Mouse (Mus musculus): ENCODE results near the gene Lag3.
"Not testable (repeated sequence)": the region's sequence is repeated elsewhere in the genome, so short reads cannot be mapped to it uniquely, and the experiment has no call there.

The Lag3 gene

DNA sequence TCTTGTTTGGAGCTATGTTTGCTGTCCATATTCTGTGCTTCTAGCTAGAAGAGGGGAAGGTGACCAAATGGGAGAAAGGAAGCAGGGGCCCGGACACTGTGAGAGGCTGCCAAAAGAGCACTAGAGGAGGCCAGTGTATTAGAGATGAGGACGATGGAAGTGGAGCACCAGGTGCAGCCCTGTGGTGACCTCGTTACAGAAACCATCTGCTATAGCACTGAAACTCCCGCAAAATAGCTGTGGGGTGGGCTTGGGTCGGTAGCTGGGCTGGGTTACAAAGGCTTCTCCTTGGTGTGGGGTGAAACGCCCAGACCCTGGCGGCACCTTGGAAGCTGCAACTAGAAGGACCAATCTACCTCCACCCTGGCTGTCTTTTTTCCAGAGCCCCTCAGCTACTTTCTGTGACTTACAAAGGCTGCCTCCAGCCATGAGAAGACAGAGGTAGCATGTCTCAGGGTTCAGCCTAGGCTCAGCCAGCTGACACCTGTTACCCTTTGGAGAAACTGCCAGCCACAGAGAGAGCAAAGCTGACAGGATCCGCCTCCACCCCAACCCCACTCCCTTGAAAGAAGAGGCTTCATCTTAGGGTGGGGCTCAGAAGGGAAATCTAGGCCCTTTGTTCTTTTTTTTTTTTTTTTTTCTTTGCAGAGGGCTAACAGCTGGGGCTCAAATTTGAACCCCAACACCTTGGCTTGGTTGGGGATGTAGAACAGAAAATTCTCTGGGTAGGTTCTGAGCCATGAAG lies 11.3 kb downstream of the Lag3 start:
- DNase-seq: no peak

DNA sequence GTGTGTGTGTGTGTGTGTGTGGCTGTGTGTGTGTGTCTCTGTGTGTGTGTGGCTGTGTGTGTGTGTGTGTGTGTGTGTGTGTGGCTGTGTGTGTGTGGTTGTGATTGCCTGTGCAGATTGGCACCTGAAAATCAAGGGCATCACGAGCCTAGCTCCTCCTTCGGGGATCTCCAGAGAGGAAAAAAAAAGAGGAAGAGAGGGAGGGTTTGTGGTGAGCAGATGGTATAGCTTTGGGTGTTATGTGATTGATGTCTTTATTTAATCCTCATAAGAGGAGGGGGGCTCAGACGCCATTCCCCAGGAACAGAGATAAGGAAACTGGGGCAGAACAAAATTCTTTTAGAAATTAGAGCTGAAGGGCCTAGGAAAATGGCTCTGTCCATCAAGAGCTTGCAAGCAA lies 13.1 kb downstream of the Lag3 start:
- no peak for DNase-seq

DNA sequence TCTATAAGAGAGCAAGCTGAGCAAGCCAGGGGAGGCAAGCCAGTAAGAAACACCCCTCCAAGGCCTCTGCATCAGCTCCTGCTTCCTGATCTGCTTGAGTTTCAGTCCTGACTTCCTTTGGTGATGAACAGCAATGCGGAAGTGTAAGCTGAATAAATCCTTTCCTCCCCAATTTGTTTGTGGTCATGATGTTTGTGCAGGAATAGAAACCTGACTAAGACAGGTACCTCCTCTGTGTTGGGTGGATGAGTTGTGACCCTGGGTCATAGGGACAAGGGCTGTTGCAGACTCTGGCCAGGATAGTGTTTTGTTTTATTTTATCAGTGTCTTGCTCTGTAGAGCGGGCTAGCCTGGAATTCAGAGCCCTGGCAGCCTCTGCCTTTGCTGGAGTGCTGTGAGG lies 17.4 kb downstream of the Lag3 start:
- not testable (repeated sequence) for DNase-seq

GRCm38 (mm10) chr6:124890997-124891396 lies 20.5 kb downstream of the Lag3 start:
- no peak for DNase-seq

GRCm38 (mm10) chr6:124888555-124889125 lies 22.9 kb downstream of the Lag3 start:
- no peak for DNase-seq

DNA sequence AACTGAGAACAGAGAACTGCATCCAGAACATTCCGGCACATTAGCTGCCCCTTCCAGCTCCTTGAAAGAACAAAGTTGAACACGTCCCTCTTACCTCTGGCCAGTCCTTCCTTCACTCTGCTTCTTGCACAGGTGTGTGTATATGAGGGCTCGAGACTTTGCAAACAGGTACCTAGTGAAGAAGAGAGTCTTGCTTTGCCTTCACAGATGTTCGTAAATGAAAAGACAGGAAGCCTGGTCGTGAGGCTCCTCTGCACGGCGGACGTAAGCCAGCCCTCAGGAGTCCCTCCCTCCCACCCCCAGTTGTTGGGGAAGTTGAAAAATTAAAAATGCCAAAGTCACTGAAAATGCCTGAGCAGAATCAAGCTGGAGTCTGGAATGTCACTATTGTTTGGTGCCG lies 23.5 kb downstream of the Lag3 start, which contains the start of gene Cd4:
Gene Cd4, minus strand, starts transcription at position 236 of the 400 bp plus-strand sequence.
- DNase-seq: no peak

DNA sequence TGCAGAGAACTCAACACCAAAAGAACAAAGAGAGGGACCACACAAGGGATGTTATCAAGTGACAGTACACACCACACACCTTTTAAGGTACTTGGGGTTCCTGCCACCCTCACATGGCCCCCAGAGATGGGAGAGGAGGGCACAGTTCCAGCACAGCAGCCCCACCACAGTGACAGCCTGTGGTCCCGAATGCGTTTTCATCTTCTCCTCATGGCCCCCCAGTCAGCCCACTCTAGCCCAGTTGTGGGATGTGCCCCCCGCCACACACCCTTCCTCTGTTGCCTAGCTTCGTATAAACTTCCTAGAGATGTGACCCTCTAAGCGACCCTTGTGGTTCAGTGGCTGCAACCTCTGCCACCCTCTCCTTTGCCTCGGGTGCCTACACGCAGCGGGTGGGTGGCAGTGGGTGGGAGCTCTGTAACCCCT lies 25.5 kb downstream of the Lag3 start:
- no peak for DNase-seq

GRCm38 (mm10) chr6:124884714-124885500 lies 26.6 kb downstream of the Lag3 start:
- no peak for DNase-seq

DNA sequence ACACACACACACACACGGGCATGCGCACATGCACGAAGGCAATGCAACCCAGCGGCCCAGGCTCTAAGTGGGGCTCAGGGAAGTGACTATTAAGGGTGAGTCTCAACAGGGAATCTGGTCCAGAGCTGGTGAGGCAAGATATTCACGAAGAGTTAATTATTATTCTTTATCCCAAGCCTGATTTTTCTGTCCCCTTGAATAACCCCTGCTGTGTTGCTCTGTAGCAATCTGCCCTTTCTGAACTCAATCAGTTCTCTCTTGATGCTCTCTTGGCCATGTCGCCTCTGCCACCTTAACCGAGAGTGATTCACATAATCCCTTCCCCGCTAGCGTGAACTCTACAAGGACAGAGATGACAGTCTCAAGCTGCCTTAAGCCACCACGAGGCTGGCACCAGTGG lies 28.2 kb downstream of the Lag3 start:
- DNase-seq: no peak

- DNase-seq: no peak
Measured at GRCm38 (mm10) chr6:124881821-124882220, 29.7 kb downstream of the Lag3 start.

DNA sequence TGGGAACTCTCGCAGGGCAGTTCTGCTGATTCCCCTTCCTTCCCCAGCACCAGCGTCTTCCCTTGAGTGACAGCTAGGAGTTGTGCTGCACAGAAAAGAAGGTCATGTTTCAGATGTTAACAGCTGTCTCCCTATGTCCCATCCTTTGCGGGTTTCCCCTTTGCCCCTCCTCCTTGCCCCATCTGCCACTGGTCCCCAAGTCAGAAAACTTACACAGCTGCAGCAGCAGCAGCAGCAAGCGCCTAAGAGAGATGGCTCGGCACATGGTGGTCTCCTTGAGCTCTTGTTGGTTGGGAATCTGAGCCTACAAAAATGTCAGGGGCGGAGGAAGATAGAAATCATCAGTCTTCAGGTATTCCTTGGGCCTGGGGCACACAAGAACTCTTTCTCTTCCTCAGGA lies 32.1 kb downstream of the Lag3 start:
- no peak for DNase-seq

DNA sequence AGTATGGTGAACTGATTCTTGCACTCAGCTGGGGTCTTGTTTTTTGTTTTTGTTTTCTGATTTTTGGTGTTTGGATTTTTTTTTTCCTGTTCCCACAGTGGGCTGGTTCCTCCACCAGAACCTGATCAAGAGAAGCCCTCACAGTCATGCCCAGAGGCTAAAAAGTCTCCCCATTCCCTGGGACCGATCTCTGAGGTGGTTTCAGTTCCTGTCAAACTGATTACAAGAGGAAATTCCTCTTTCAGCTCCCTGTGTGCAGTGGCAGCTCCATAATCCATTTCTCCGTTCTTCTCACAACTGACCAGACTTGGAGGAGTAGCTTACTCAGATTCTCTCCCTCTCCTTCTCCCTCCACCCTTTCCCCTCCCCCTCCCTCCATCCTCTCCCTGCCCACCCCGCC lies 37.2 kb downstream of the Lag3 start:
- DNase-seq: no peak

- no peak for DNase-seq
Measured at GRCm38 (mm10) chr6:124866560-124866959, 44.9 kb downstream of the Lag3 start.

GRCm38 (mm10) chr6:124865766-124866362 lies 45.6 kb downstream of the Lag3 start:
- DNase-seq: no peak

DNA sequence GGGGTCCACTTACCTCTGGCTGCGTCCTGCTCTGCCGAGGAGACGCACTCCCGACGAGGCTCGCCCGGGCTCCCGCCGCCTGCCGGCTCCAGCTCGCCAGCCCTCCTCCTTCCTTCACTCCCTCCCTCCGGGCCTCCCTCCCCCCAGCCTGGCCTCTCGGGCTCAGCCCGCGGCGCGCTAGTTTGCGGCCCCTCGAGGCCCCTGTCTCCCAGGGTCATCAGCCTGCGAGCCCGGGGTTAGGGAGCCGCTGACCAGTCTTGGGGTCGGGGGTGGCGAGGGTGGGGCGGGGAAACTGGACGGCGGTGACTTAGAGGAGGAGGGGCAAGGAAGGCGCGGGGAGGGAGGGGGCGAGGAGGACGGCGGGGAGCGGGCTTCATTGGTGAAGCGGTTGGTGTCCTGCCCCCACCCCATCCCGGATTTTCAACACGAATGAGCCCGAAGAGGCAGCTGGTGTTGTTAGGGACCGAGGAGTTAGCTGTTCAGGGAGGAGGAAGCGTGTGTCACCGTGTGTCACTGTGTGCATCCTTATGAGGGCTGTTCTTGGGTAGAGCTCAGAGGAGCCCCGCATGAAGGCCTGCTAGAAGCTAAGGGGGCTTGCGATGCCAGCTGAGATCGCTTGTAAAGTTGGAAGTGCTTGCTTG lies 47.7 kb downstream of the Lag3 start, which contains the start of gene Gpr162:
Gene Gpr162, minus strand, starts transcription at position 326 of the 641 bp plus-strand sequence.
- peak; percentile 67 to 70 for DNase-seq

- DNase-seq: no peak
Measured at GRCm38 (mm10) chr6:124863125-124863657, 48.3 kb downstream of the Lag3 start.

DNA sequence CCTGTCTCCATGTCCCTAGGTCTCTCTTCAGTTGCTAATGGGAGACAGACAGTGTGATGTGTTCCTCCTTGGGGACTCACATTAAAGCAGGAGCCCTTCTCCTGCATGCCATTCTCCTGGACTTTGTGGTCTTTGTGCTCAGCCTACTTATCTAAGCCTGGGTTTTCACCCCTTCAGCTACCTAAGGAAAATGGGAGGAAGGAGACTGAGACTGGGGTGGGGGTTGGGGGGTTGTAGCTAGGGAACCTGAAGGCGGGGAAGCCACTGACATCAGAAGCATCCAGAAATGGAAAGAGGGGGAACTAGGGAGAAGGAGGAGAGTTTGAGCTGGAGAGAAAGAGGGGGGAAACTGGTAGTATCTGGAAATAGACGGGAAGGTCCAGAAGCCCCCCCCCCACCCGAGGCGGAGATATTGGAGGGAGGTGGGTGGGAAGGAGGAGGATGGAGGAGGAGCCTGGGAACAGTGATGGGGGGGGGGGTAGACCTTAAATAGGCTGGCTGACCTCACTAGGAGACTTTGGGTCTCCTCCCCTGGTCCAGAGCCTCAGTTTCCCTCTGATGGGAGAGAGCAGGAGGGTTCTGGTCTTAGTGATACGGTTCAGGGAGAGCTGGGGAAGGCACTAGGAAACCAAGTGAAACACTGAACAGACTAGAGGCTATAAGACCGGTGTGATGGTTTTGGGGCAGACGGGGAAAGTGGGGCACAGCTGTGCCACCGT lies 48.9 kb downstream of the Lag3 start:
- no peak for DNase-seq

GRCm38 (mm10) chr6:124861802-124862201 lies 49.7 kb downstream of the Lag3 start:
- no peak for DNase-seq

DNA sequence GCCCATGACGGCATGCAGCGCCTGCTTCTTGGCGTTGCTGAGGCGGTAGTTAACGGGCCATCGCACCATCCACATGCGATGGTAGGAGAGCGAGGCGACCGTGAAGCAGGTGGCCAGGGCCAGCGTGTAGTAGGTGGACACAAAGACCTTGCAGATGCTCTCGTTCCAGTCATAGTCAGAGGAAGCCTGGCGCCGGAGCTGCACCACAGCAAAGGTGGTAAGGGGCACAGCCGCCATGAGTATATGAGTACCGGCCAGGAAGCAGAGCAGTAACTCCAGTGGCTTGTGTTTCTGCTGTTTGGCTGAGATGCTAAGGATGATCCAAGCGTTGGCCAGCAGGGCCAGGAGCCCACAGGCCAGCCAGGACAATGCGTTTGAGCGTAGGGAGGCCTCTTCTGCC lies 50.2 kb downstream of the Lag3 start:
- DNase-seq: no peak

DNA sequence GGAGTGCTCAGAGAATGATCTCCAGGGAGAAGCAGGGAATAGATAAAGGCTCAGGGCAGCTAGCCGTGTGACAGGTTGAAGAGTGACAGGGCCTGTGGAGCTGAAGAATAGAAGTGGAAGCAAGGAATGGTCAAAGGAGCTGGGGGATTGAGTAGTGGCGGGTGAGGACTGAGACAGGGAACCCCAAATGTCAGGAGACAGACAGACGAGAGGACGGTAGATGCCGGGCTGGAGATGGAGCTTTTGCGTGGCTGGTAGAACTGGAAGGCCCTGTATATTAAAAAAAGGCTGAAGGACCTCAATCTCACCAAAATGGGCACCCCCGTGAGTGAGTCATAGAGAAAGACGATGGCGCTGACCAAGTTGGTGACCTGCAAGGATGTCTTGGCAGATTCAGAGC lies 51.0 kb downstream of the Lag3 start:
- no peak for DNase-seq

- DNase-seq: peak; percentile 82 to 90
Measured at GRCm38 (mm10) chr6:124859725-124860124, 51.8 kb downstream of the Lag3 start.

Data from lung, postnatal 4 days (tissue).